Mouse (Mus musculus): ENCODE results near the gene C77080.

- TF ChIP-seq TAL1 (IDR thresholded peaks at IDR 0.05; ENCODE audit: low read length) (no peak), GATA1 (IDR thresholded peaks at IDR 0.05; ENCODE audit: low read length) (no peak)
These were observed 21.6 kb upstream of the C77080 start for GRCm38 (mm10) chr4:129282786-129283185.

Measured in erythroblast, embryonic 14.5 days (primary cell).